Mouse (Mus musculus): ENCODE measurements around the gene 5730596B20Rik. TPM values are rescaled to one million over a fixed set of nuclear protein-coding genes. Genes with fewer than 3 reads are reported as not detected.
A peak's percentile ranks its signal among the peaks of the same experiment; 100 is the strongest.

Gene 5730596B20Rik
- polyA plus RNA-seq, 1 experiment from 2014 or later = 5.6 TPM

GRCm38 (mm10) chr6:52228475-52229465 lies 51.5 kb downstream of the 5730596B20Rik start:
- Histone ChIP-seq H3K27me3 (peaks cover 94% of the 10 kb centered on the region), H3K36me3 (no peaks in the 10 kb centered on the region), H3K4me2 (replicated peaks) (no peak overlapping the region), H3K4me1 (0 out of 2 replicates have a peak, but pooled peaks cover 4% of the 10 kb centered on the region), H3K9ac (no peak overlapping the region), H3K9me3 (replicated peaks) (no peaks in the 10 kb centered on the region), H3K27ac (no peak overlapping the region), H3K4me3 (no peak overlapping the region)
- 1% methylated on average over 38 of the region's 38 CpGs for WGBS
- ATAC-seq (ENCODE audit: low FRiP score) = no peak

GRCm38 (mm10) chr6:52229558-52230416 lies 52.5 kb downstream of the 5730596B20Rik start:
- WGBS = 1% methylated on average over 44 of the region's 44 CpGs
- H3K36me3 ChIP-seq = no peaks in the 10 kb centered on the region
- no peak overlapping the region for H3K27ac ChIP-seq
- H3K4me1 ChIP-seq = 0 out of 2 replicates have a peak, but pooled peaks cover 4% of the 10 kb centered on the region
- no peaks in the 10 kb centered on the region for H3K9me3 ChIP-seq (replicated peaks)
- H3K9ac ChIP-seq = no peak overlapping the region
- H3K27me3 ChIP-seq = peaks cover 94% of the 10 kb centered on the region
- no peak overlapping the region for H3K4me2 ChIP-seq (replicated peaks)
- no peak for ATAC-seq (ENCODE audit: low FRiP score)
- H3K4me3 ChIP-seq = no peak overlapping the region

MicroRNA genes within 50 kb of the gene (microRNA counts, 519-probe panel; counts per million panel counts)
- 470 counts per million, percentile 58 among the panel's probes with 10 or more counts for microRNA mmu-miR-196b

Small RNAs within 50 kb of the gene (microRNA-seq; reads per million reads assigned to microRNA genes)
- gene Mir196b = 38.8 reads per million, percentile 36 among the genes with 10 or more reads in this experiment

Other genes with a start within 250 kb of the 5730596B20Rik start
- 24.4 and 27.8 TPM in 2 replicates for gene Skap2, start 164.9 kb upstream of the 5730596B20Rik start, polyA plus RNA-seq (2016; fragmentation: Nextera tagmentation; extraction: Ambion mirVana)
- gene Hoxa1, start 19.2 kb upstream of the 5730596B20Rik start, polyA plus RNA-seq (2016; fragmentation: Nextera tagmentation; extraction: Ambion mirVana) = 2.1 and 3.2 TPM in 2 replicates
- gene Hoxa2, start 12.7 kb upstream of the 5730596B20Rik start, polyA plus RNA-seq (2016; fragmentation: Nextera tagmentation; extraction: Ambion mirVana) = 52.2 and 70.1 TPM in 2 replicates
- gene Hoxa4, start 14.3 kb downstream of the 5730596B20Rik start, polyA plus RNA-seq (2016; fragmentation: Nextera tagmentation; extraction: Ambion mirVana) = 6.9 and 12.5 TPM in 2 replicates
- gene Hoxa5, start 27.1 kb downstream of the 5730596B20Rik start, polyA plus RNA-seq (2016; fragmentation: Nextera tagmentation; extraction: Ambion mirVana) = 53.4 and 82.9 TPM in 2 replicates
- 18.7 and 20.5 TPM in 2 replicates for gene Hoxa6, start 31.2 kb downstream of the 5730596B20Rik start, polyA plus RNA-seq (2016; fragmentation: Nextera tagmentation; extraction: Ambion mirVana)
- gene Hoxa3, start 35.8 kb downstream of the 5730596B20Rik start, polyA plus RNA-seq (2016; fragmentation: Nextera tagmentation; extraction: Ambion mirVana) = 13.7 and 19.5 TPM in 2 replicates
- not detected in 2 replicates for gene Gm28308, start 35.8 kb downstream of the 5730596B20Rik start, polyA plus RNA-seq (2016; fragmentation: Nextera tagmentation; extraction: Ambion mirVana)
- gene Hoxa7, start 44.4 kb downstream of the 5730596B20Rik start, polyA plus RNA-seq (2016; fragmentation: Nextera tagmentation; extraction: Ambion mirVana) = 0.79 and 1.0 TPM in 2 replicates
- gene Hoxa9, start 53.6 kb downstream of the 5730596B20Rik start, polyA plus RNA-seq (2016; fragmentation: Nextera tagmentation; extraction: Ambion mirVana) = 0.12 TPM in 1 of 2 replicates, not detected in the other
- gene Hoxa10, start 63.4 kb downstream of the 5730596B20Rik start, polyA plus RNA-seq (2016; fragmentation: Nextera tagmentation; extraction: Ambion mirVana) = not detected in 2 replicates
- not detected in 2 replicates for gene Hoxa11, start 68.3 kb downstream of the 5730596B20Rik start, polyA plus RNA-seq (2016; fragmentation: Nextera tagmentation; extraction: Ambion mirVana)
- gene Hoxa13, start 83.4 kb downstream of the 5730596B20Rik start, polyA plus RNA-seq (2016; fragmentation: Nextera tagmentation; extraction: Ambion mirVana) = not detected in 2 replicates
- 11.5 and 12.6 TPM in 2 replicates for gene Evx1, start 136.0 kb downstream of the 5730596B20Rik start, polyA plus RNA-seq (2016; fragmentation: Nextera tagmentation; extraction: Ambion mirVana)

Measured in hindbrain, embryonic 12.5 days (tissue).